Mouse (Mus musculus) lung, embryonic 15.5 days (tissue): ENCODE results near the gene Cops7a. TPM values are rescaled to one million over a fixed set of nuclear protein-coding genes. Genes with fewer than 3 reads are reported as not detected.

Experiments
- ATAC-seq: fragments of 200-750 bp; cut with Nextera tagmentation; 2 replicates; pipeline ENCODE4 v1.8.0; 2017; ENCODE audit warnings: moderate number of reproducible peaks, borderline replicate concordance; ENCODE audit not compliant: low FRiP score, low TSS enrichment; ENCODE audit errors: extremely low read depth
- H3K27ac ChIP-seq: fragments of 300-500 bp; sonication (generic); 2 replicates; pipeline ENCODE4 v1.5.1; 2015; ENCODE audit warnings: moderate library complexity, mild to moderate bottlenecking, inconsistent platforms
- H3K27me3 ChIP-seq: fragments of 300-500 bp; sonication (generic); 2 replicates; pipeline ENCODE4 v1.6.1; 2015; ENCODE audit warnings: inconsistent platforms
- H3K36me3 ChIP-seq: fragments of 300-500 bp; sonication (generic); 2 replicates; pipeline ENCODE4 v1.6.1; 2015; ENCODE audit warnings: inconsistent platforms
- H3K4me1 ChIP-seq: fragments of 300-500 bp; sonication (generic); 2 replicates; pipeline ENCODE4 v1.6.1; 2015; ENCODE audit warnings: inconsistent platforms
- H3K4me2 ChIP-seq: fragments of 300-500 bp; sonication (generic); 2 replicates; pipeline ENCODE4 v1.6.1; 2015; ENCODE audit warnings: inconsistent platforms, mild to moderate bottlenecking, moderate library complexity
- H3K4me3 ChIP-seq: fragments of 300-500 bp; sonication (generic); 2 replicates; pipeline ENCODE4 v1.5.1; 2015; ENCODE audit warnings: mild to moderate bottlenecking, inconsistent platforms
- H3K9ac ChIP-seq: fragments of 300-500 bp; sonication (generic); 2 replicates; pipeline ENCODE4 v1.6.1; 2015; ENCODE audit warnings: inconsistent platforms
- H3K9me3 ChIP-seq: fragments of 300-500 bp; sonication (generic); 2 replicates; pipeline ENCODE4 v1.6.1; 2016; ENCODE audit warnings: inconsistent platforms
- WGBS: fragments of 180-500 bp; shearing (Covaris S2); methylation state at CpG from one replicate; pipeline ENCODE4 v1.1.7; 2015; 5-methylcytosine and 5-hydroxymethylcytosine counted together
- polyA plus RNA-seq: library from polyadenylated mRNA; unstranded; fragments of >200 nt; fragmentation: Nextera tagmentation; extraction: Ambion mirVana; gene quantifications from 2 replicates; pipeline ENCODE4 v1.2.1, GENCODE M21; 2015

Cops7a gene
- polyA plus RNA-seq, 1 experiment from 2014 or later, result 151 TPM

DNA sequence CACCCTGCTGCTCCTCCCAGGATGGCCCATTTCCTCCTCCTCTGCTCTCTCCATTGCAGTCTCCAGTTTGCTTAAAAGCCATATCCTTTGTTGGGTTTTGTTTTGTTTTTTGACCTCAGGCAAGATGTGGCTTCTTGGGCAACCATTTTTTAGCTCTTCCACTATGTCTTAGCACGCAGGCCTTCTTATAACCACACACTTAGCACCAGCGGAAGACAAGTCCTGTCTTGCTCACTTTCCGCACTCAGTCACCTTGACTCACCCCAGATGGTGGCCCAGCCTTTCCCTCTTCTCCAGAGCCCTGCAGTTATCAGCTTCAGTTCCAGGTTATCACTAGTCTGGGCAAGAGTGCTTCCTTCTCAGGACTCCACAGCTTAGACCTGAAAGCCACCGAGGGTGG lies 10.1 kb downstream of the Cops7a start:
- Histone ChIP-seq H3K27me3 (no peaks in the 10 kb centered on the region), H3K4me3 (no peak overlapping the region), H3K9ac (no peak overlapping the region), H3K4me2 (no peak overlapping the region), H3K4me1 (no peaks in the 10 kb centered on the region), H3K27ac (no peak overlapping the region), H3K36me3 (peaks cover 33% of the 10 kb centered on the region), H3K9me3 (no peaks in the 10 kb centered on the region)
- no peak for ATAC-seq
- 90% methylated on average over 4 of the region's 4 CpGs for WGBS

- Histone ChIP-seq H3K4me2 (no peak overlapping the region), H3K9ac (no peak overlapping the region), H3K4me1 (no peaks in the 10 kb centered on the region), H3K9me3 (no peaks in the 10 kb centered on the region), H3K27me3 (no peaks in the 10 kb centered on the region), H3K27ac (no peak overlapping the region), H3K4me3 (no peak overlapping the region), H3K36me3 (peaks cover 22% of the 10 kb centered on the region)
- no peak for ATAC-seq
- whole genome bisulfite sequencing, result 91% methylated on average over 2 of the region's 2 CpGs
Observed at GRCm38 (mm10) chr6:124953991-124954715, 11.2 kb downstream of the Cops7a start.

DNA sequence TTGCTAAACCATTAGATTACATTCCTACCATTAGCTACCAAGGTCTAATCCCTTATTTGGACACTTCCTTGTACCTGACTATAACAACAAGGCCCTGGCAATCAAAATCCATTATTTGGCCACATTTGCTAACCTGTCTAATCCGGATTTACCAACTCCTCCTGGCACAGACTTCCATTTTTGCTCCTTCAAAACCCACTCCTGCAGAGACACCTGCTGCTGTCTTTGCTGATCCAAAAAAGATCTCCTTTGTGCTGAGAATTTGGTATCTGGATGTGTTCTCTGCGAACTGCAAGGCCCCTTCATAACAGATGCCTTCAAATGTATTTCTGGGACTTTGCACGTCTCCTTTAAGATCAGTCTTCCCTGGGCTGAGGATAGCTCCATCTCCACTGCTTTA lies 21.8 kb downstream of the Cops7a start:
- WGBS, result 81% methylated on average over 3 of the region's 3 CpGs
- Histone ChIP-seq H3K4me2 (no peak overlapping the region), H3K36me3 (peaks cover 7% of the 10 kb centered on the region), H3K9me3 (no peaks in the 10 kb centered on the region), H3K4me3 (no peak overlapping the region), H3K4me1 (no peaks in the 10 kb centered on the region), H3K27ac (no peak overlapping the region), H3K9ac (no peak overlapping the region), H3K27me3 (no peaks in the 10 kb centered on the region)
- ATAC-seq, result no peak

DNA sequence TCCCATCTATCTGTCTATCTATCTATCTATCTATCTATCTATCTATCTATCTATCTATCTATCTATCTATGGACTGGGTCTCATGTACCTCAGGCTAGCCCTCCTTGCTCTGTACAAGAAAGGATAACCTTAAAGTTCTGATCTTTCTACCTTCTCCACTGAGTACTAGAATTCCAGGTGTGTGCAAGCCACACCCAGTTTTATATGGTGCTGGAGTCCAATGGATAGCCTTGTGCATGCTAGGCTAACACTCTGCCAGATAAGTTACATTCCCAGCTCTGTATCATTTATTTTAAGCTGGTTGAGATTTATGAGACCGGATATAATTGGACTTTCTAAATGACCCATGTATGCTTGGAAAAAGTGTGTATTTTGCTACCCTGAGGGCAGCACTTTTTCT lies 23.7 kb downstream of the Cops7a start:
- H3K4me3 ChIP-seq, result no peak overlapping the region
- H3K9me3 ChIP-seq, result no peaks in the 10 kb centered on the region
- no peaks in the 10 kb centered on the region for H3K4me1 ChIP-seq
- no peak overlapping the region for H3K27ac ChIP-seq
- no peaks in the 10 kb centered on the region for H3K27me3 ChIP-seq
- WGBS, result 90% methylated on average over 1 of the region's 1 CpGs
- peaks cover 25% of the 10 kb centered on the region for H3K36me3 ChIP-seq
- no peak for ATAC-seq
- H3K4me2 ChIP-seq, result no peak overlapping the region
- no peak overlapping the region for H3K9ac ChIP-seq

- Histone ChIP-seq H3K4me1 (no peaks in the 10 kb centered on the region), H3K36me3 (peaks cover 55% of the 10 kb centered on the region), H3K9me3 (no peaks in the 10 kb centered on the region), H3K4me3 (no peak overlapping the region), H3K27ac (no peak overlapping the region), H3K27me3 (no peaks in the 10 kb centered on the region), H3K4me2 (no peak overlapping the region), H3K9ac (no peak overlapping the region)
- ATAC-seq, result no peak
- 89% methylated on average over 7 of the region's 7 CpGs for WGBS
Observed at GRCm38 (mm10) chr6:124938554-124938953, 26.8 kb downstream of the Cops7a start.

- Histone ChIP-seq H3K27me3 (no peaks in the 10 kb centered on the region), H3K36me3 (peaks cover 61% of the 10 kb centered on the region), H3K4me1 (peaks cover 5% of the 10 kb centered on the region), H3K27ac (no peak overlapping the region), H3K4me2 (no peak overlapping the region), H3K9me3 (no peaks in the 10 kb centered on the region; the same call in 1 of the 2 replicates), H3K4me3 (no peak overlapping the region), H3K9ac (no peak overlapping the region)
- 60% methylated on average over 2 of the region's 2 CpGs for WGBS
- ATAC-seq, result no peak
Observed at GRCm38 (mm10) chr6:124937493-124937892, 27.8 kb downstream of the Cops7a start.

- no peaks in the 10 kb centered on the region for H3K27me3 ChIP-seq
- 86% methylated on average over 1 of the region's 1 CpGs for WGBS
- no peak overlapping the region for H3K9ac ChIP-seq
- peaks cover 63% of the 10 kb centered on the region for H3K36me3 ChIP-seq
- no peak overlapping the region for H3K4me2 ChIP-seq
- H3K4me1 ChIP-seq, result peaks cover 11% of the 10 kb centered on the region
- ATAC-seq, result no peak
- H3K9me3 ChIP-seq, result no peaks in the 10 kb centered on the region; the same call in 1 of the 2 replicates
- no peak overlapping the region for H3K27ac ChIP-seq
- H3K4me3 ChIP-seq, result no peak overlapping the region
Observed at GRCm38 (mm10) chr6:124936681-124937080, 28.7 kb downstream of the Cops7a start.

DNA sequence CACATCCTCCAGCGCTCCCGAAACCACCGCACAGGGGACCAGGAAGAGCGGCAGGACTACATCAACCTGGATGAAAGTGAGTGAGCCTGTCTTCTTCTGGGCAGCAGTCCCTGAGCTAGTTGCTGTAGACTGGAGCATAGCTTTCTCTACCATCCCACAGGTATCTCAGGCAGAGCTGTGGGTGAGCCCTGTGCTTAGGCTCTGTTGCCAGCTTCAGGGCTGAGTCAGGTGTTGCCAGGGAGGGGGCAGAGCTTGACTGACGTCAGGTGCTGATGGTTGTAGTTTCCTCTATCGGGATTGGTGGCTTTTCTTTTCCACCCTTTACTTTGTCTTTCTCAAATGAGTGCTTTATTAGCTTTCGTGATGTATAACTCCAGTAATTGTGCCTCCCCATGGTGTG lies 30.7 kb downstream of the Cops7a start:
- H3K9ac ChIP-seq, result no peak overlapping the region
- H3K36me3 ChIP-seq, result peaks cover 63% of the 10 kb centered on the region
- H3K9me3 ChIP-seq, result no peaks in the 10 kb centered on the region; the same call in 1 of the 2 replicates
- WGBS, result 94% methylated on average over 7 of the region's 7 CpGs
- no peak overlapping the region for H3K27ac ChIP-seq
- no peak for ATAC-seq
- no peaks in the 10 kb centered on the region for H3K27me3 ChIP-seq
- H3K4me3 ChIP-seq, result no peak overlapping the region
- peaks cover 20% of the 10 kb centered on the region for H3K4me1 ChIP-seq
- H3K4me2 ChIP-seq, result no peak overlapping the region

GRCm38 (mm10) chr6:124933127-124933526 lies 32.2 kb downstream of the Cops7a start:
- no peak for ATAC-seq
- peak overlapping the region; percentile 78 for H3K4me2 ChIP-seq
- 0 out of 2 replicates have a peak overlapping the region, but pooled peaks have one; percentile 75 for H3K4me3 ChIP-seq

GRCm38 (mm10) chr6:124932314-124932695 lies 33.0 kb downstream of the Cops7a start:
- Histone ChIP-seq H3K27me3 (no peaks in the 10 kb centered on the region), H3K9me3 (no peaks in the 10 kb centered on the region; the same call in 1 of the 2 replicates), H3K9ac (peak overlapping the region; percentile 96), H3K27ac (peak overlapping the region; percentile 96), H3K4me3 (peak overlapping the region; percentile 75), H3K36me3 (peaks cover 44% of the 10 kb centered on the region), H3K4me2 (peak overlapping the region; percentile 78), H3K4me1 (peaks cover 27% of the 10 kb centered on the region)
- WGBS, result 30% methylated on average over 12 of the region's 12 CpGs
- ATAC-seq, result no peak

More at GRCm38 (mm10) chr6:124933127-124933526, 32.2 kb downstream of the Cops7a start:
- WGBS, result 85% methylated on average over 3 of the region's 3 CpGs
- Histone ChIP-seq H3K9ac (no peak overlapping the region), H3K9me3 (no peaks in the 10 kb centered on the region; the same call in 1 of the 2 replicates), H3K4me1 (peaks cover 27% of the 10 kb centered on the region), H3K36me3 (peaks cover 52% of the 10 kb centered on the region), H3K27ac (no peak overlapping the region), H3K27me3 (no peaks in the 10 kb centered on the region)

DNA sequence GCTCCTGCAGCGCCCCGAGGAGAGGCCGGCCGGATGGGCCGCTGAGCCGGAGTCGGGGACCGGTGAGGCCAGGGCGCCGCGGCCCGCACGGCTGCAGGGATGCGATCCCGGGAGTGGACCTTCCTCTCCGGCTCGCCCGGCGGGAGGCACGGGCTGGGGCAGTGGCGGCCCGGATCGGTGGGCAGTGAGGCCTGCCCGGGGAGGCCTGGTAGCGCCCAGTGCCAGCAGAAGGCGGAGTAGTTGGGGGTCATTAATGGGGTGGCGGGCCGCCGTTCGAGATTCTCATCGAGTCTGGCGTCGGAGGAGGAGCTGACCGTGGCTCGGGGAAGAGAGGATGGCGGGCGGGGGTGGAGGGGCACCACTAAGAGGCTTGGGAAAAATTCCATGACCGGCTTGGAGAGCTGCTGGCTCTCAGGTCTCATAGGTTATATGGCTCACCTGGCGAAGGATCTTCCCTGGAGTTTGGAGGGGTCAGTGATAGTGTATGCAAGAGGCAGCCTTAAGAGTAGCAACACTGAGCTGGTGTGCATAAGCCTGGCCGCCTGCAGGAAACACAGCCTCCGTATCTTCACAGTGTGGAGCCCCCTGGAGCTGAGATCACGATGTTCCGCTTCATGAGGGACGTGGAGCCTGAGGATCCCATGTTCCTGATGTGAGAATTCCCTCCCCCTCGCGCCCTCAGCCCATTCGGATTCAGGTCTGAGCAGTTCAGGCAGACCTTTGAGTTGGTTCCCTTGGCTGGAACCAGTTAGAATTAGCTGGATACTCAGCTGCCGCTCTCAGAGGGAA lies 33.6 kb downstream of the Cops7a start:
- WGBS, result under 1% methylated on average over 48 of the region's 48 CpGs
- peak; percentile 24; the same call in 1 of the 2 replicates for ATAC-seq
- Histone ChIP-seq H3K36me3 (peaks cover 38% of the 10 kb centered on the region), H3K27me3 (no peaks in the 10 kb centered on the region), H3K4me1 (peaks cover 29% of the 10 kb centered on the region), H3K27ac (peak overlapping the region; percentile 96), H3K4me3 (peak overlapping the region; percentile 75), H3K4me2 (peak overlapping the region; percentile 78), H3K9me3 (no peaks in the 10 kb centered on the region; the same call in 1 of the 2 replicates), H3K9ac (peak overlapping the region; percentile 96)
